Mouse (Mus musculus) erythroblast, embryonic 14.5 days (primary cell): ENCODE results near the gene Nfkbib. TPM values are rescaled to one million over a fixed set of nuclear protein-coding genes. Genes with fewer than 3 reads are reported as not detected.

ENCODE experiments used
- H3K27me3 ChIP-seq: 2 replicates; pipeline ENCODE4 v1.6.1; 2012; ENCODE audit warnings: inconsistent platforms; ENCODE audit not compliant: control insufficient read depth
- H3K36me3 ChIP-seq: 2 replicates; pipeline ENCODE4 v1.6.1; 2012; ENCODE audit warnings: mild to moderate bottlenecking, inconsistent platforms; ENCODE audit not compliant: control insufficient read depth
- H3K4me1 ChIP-seq: 2 replicates; pipeline ENCODE4 v1.6.1; 2012; ENCODE audit warnings: inconsistent platforms; ENCODE audit not compliant: control insufficient read depth
- H3K4me3 ChIP-seq: replicated peaks from 2 replicates; pipeline ENCODE3; 2012; ENCODE audit warnings: moderate library complexity, mild to moderate bottlenecking, inconsistent platforms
- H3K9me3 ChIP-seq: 2 replicates; pipeline ENCODE4 v1.6.1; 2012; ENCODE audit warnings: low read length, inconsistent platforms, mixed read lengths; ENCODE audit not compliant: control insufficient read depth
- GATA1 ChIP-seq: IDR thresholded peaks from 2 replicates; pipeline ENCODE4 v1.6.1; 2012; ENCODE audit warnings: low read length, inconsistent platforms, mixed read lengths
- TAL1 ChIP-seq: IDR thresholded peaks from 3 replicates; pipeline ENCODE4 v1.6.1; 2012; ENCODE audit warnings: low read length, inconsistent platforms, mixed read lengths
- polyA plus RNA-seq: library from polyadenylated mRNA; stranded (reverse); fragments of >175 nt; gene quantifications from 2 replicates; pipeline ENCODE4 v1.2.3, GENCODE M21; 2012

Gene Nfkbib
- polyA plus RNA-seq, 1 experiment, result 20.1 TPM

GRCm38 (mm10) chr7:28717726-28718125 is 49.6 kb downstream of the Nfkbib start:
- peaks cover 17% of the 10 kb centered on the region for H3K27me3 ChIP-seq
- H3K4me3 ChIP-seq, result no peak overlapping the region
- TF ChIP-seq GATA1, result no peak
- no peak for TF ChIP-seq TAL1
- peaks cover 3% of the 10 kb centered on the region; the same call in 1 of the 2 replicates for H3K4me1 ChIP-seq
- H3K9me3 ChIP-seq, result no peaks in the 10 kb centered on the region
- H3K36me3 ChIP-seq, result no peaks in the 10 kb centered on the region

- no peak for TF ChIP-seq GATA1
- TF ChIP-seq TAL1, result no peak
- Histone ChIP-seq H3K4me1 (peaks cover 3% of the 10 kb centered on the region; the same call in 1 of the 2 replicates), H3K36me3 (no peaks in the 10 kb centered on the region), H3K4me3 (peak within 1 kb of the TSS; percentile 22), H3K27me3 (peaks cover 17% of the 10 kb centered on the region), H3K9me3 (no peaks in the 10 kb centered on the region)
These were observed 50.6 kb downstream of the Nfkbib start, which contains the start of gene Fbxo17 for GRCm38 (mm10) chr7:28716590-28717281. TSS of gene Fbxo17 (plus strand) at chr7:28716804.

DNA sequence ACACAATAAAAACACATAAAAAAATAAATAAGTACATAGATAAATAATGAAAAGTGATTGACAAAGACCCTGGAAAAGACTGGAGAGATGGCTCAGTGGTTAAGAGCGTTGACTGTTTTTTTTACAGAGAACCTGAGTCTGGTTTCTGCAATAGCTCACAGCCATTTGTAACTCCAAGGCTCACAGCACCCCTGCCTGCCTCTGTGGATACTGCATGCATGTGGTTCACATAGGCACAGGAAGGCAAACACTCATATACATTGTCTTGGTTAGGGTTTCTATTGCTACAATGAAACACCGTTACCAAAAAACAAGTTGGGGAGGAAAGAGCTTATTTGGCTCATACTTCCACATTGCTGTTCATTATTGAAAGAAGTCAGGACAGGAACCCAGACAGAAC is 51.7 kb downstream of the Nfkbib start:
- Histone ChIP-seq H3K36me3 (no peaks in the 10 kb centered on the region), H3K9me3 (no peaks in the 10 kb centered on the region), H3K4me1 (peaks cover 3% of the 10 kb centered on the region; the same call in 1 of the 2 replicates), H3K4me3 (no peak overlapping the region), H3K27me3 (peaks cover 17% of the 10 kb centered on the region)
- TF ChIP-seq GATA1 (no peak), TAL1 (no peak)

- TF ChIP-seq GATA1, result no peak
- no peak for TF ChIP-seq TAL1
- Histone ChIP-seq H3K4me3 (no peak overlapping the region), H3K4me1 (peaks cover 3% of the 10 kb centered on the region; the same call in 1 of the 2 replicates), H3K27me3 (peaks cover 17% of the 10 kb centered on the region), H3K9me3 (no peaks in the 10 kb centered on the region), H3K36me3 (no peaks in the 10 kb centered on the region)
These were observed 52.6 kb downstream of the Nfkbib start for GRCm38 (mm10) chr7:28714667-28715066.

- H3K27me3 ChIP-seq, result peaks cover 2% of the 10 kb centered on the region
- H3K4me1 ChIP-seq, result no peaks in the 10 kb centered on the region
- peaks cover 3% of the 10 kb centered on the region for H3K9me3 ChIP-seq
- TF ChIP-seq GATA1, result no peak
- TF ChIP-seq TAL1, result no peak
- H3K4me3 ChIP-seq, result no peak overlapping the region
- H3K36me3 ChIP-seq, result no peaks in the 10 kb centered on the region
These were observed 56.4 kb downstream of the Nfkbib start for GRCm38 (mm10) chr7:28710962-28711361.

GRCm38 (mm10) chr7:28709454-28709853 is 57.9 kb downstream of the Nfkbib start:
- Histone ChIP-seq H3K9me3 (peaks cover 3% of the 10 kb centered on the region), H3K36me3 (no peaks in the 10 kb centered on the region), H3K4me1 (no peaks in the 10 kb centered on the region), H3K4me3 (no peak overlapping the region), H3K27me3 (no peaks in the 10 kb centered on the region)
- TF ChIP-seq TAL1 (no peak), GATA1 (no peak)

Other genes with a start within 250 kb of the Nfkbib start
- gene Ifnl3, start 244.7 kb downstream of the Nfkbib start, polyA plus RNA-seq, result not detected in 2 replicates
- not detected in 2 replicates for gene Sycn, start 226.6 kb downstream of the Nfkbib start, polyA plus RNA-seq
- gene Nccrp1, start 220.3 kb downstream of the Nfkbib start, polyA plus RNA-seq, result 0.05 and 0.09 TPM in 2 replicates
- gene Samd4b, start 169.4 kb downstream of the Nfkbib start, polyA plus RNA-seq, result 9.3 and 11.4 TPM in 2 replicates
- gene Pak4, start 169.3 kb downstream of the Nfkbib start, polyA plus RNA-seq, result 16.1 and 20.0 TPM in 2 replicates
- gene Acp7, start 136.2 kb downstream of the Nfkbib start, polyA plus RNA-seq, result not detected in 2 replicates
- not detected in 2 replicates for gene Fbxo27, start 74.7 kb downstream of the Nfkbib start, polyA plus RNA-seq
- gene Fbxo17, start 50.7 kb downstream of the Nfkbib start, polyA plus RNA-seq, result 0.03 TPM in 1 of 2 replicates, not detected in the other
- 32.0 and 39.4 TPM in 2 replicates for gene Mrps12, start 25.7 kb downstream of the Nfkbib start, polyA plus RNA-seq
- gene Sars2, start 25.5 kb downstream of the Nfkbib start, polyA plus RNA-seq, result 2.7 and 4.0 TPM in 2 replicates
- not detected in 2 replicates for gene Ccer2, start 11.3 kb downstream of the Nfkbib start, polyA plus RNA-seq
- 17.4 and 17.6 TPM in 2 replicates for gene Sirt2, start 777 bp downstream of the Nfkbib start, polyA plus RNA-seq
- gene Rinl, start 21.5 kb upstream of the Nfkbib start, polyA plus RNA-seq, result 0.49 and 0.65 TPM in 2 replicates
- gene Hnrnpl, start 41.0 kb upstream of the Nfkbib start, polyA plus RNA-seq, result 24.2 and 25.1 TPM in 2 replicates
- gene Ech1, start 57.7 kb upstream of the Nfkbib start, polyA plus RNA-seq, result 0.67 and 2.1 TPM in 2 replicates
- 0.04 and 0.17 TPM in 2 replicates for gene Lgals4, start 66.3 kb upstream of the Nfkbib start, polyA plus RNA-seq
- not detected in 2 replicates for gene Lgals7, start 96.3 kb upstream of the Nfkbib start, polyA plus RNA-seq
- gene Capn12, start 113.9 kb upstream of the Nfkbib start, polyA plus RNA-seq, result 0.02 TPM in 1 of 2 replicates, not detected in the other
- 86.9 and 109 TPM in 2 replicates for gene Actn4, start 194.8 kb upstream of the Nfkbib start, polyA plus RNA-seq
- 17.8 and 48.0 TPM in 2 replicates for gene Eif3k, start 214.4 kb upstream of the Nfkbib start, polyA plus RNA-seq
- 8.4 and 11.7 TPM in 2 replicates for gene Map4k1, start 214.5 kb upstream of the Nfkbib start, polyA plus RNA-seq